Mouse (Mus musculus) MEL (cell line): ENCODE results near the gene Rnf24. TPM values are rescaled to one million over a fixed set of nuclear protein-coding genes. Genes with fewer than 3 reads are reported as not detected.

Experiments
- DNase-seq: peaks from one replicate; pipeline ENCODE4 v3.0.0; 2011; ENCODE audit warnings: low read depth, low spot score
- H3K27ac ChIP-seq: 2 replicates; pipeline ENCODE4 v1.5.1; 2012; ENCODE audit warnings: low read depth, mild to moderate bottlenecking, control low read depth, low read length, moderate library complexity; ENCODE audit not compliant: control insufficient read depth
- H3K27me3 ChIP-seq, 2 experiments: fragments of 150-350 bp in 1 of 2; sonication (generic) in 1 of 2; 2 replicates each; pipeline ENCODE4 v1.6.1; 2012; ENCODE audit warnings: low read length in 2 of 2, mild to moderate bottlenecking in 2 of 2, improper control_type of control experiment in 1 of 2, moderate library complexity in 1 of 2; ENCODE audit not compliant: insufficient read depth in 2 of 2, control insufficient read depth in 1 of 2
- H3K36me3 ChIP-seq, 2 experiments: 2 replicates each; pipeline ENCODE4 v1.6.1; 2012 to 2014; ENCODE audit warnings: low read length in 2 of 2, improper control_type of control experiment in 1 of 2, inconsistent platforms in 1 of 2, mild to moderate bottlenecking in 1 of 2; ENCODE audit not compliant: insufficient read depth in 2 of 2, control insufficient read depth in 1 of 2
- H3K4me1 ChIP-seq, 2 experiments: fragments of 150-350 bp in 1 of 2; sonication (generic) in 1 of 2; 2 replicates each; pipeline ENCODE4 v1.6.1; 2012; ENCODE audit warnings: low read length in 2 of 2, improper control_type of control experiment in 1 of 2, mild to moderate bottlenecking in 1 of 2; ENCODE audit not compliant: insufficient read depth in 2 of 2, control insufficient read depth in 1 of 2
- H3K4me3 ChIP-seq, 2 experiments: fragments of 150-350 bp in 1 of 2; sonication (generic) in 1 of 2; 2 replicates each; pipeline ENCODE4 v1.5.1; 2012; ENCODE audit warnings: low read depth in 2 of 2, low read length in 2 of 2, mild to moderate bottlenecking in 2 of 2, moderate library complexity in 2 of 2, control low read depth in 1 of 2, improper control_type of control experiment in 1 of 2; ENCODE audit not compliant: control insufficient read depth in 1 of 2, insufficient read depth in 1 of 2
- H3K79me2 ChIP-seq: 2 replicates; pipeline ENCODE4 v1.6.1; 2012; ENCODE audit warnings: mild to moderate bottlenecking, low read length, moderate library complexity; ENCODE audit not compliant: control insufficient read depth, poor library complexity, insufficient read depth
- H3K9ac ChIP-seq: 2 replicates; pipeline ENCODE4 v1.6.1; 2012; ENCODE audit warnings: low read depth, mild to moderate bottlenecking, control low read depth, low read length, moderate library complexity; ENCODE audit not compliant: control insufficient read depth, poor library complexity, severe bottlenecking
- H3K9me3 ChIP-seq: fragments of 150-350 bp; sonication (generic); replicated peaks from 2 replicates; pipeline ENCODE4 v1.6.1; 2012; ENCODE audit warnings: mild to moderate bottlenecking, low read length, improper control_type of control experiment, moderate library complexity; ENCODE audit not compliant: insufficient read depth
- BHLHE40 ChIP-seq: IDR thresholded peaks from 2 replicates; pipeline ENCODE4 v1.6.1; 2012; ENCODE audit warnings: low read depth, mild to moderate bottlenecking, inconsistent platforms, low read length, improper control_type of control experiment, borderline replicate concordance
- CTCF ChIP-seq, 3 experiments: IDR thresholded peaks in 2 of 3; conservative IDR thresholded peaks in 1 of 3; 2 replicates each; pipeline ENCODE4 v1.5.1; 2011 to 2012; ENCODE audit warnings: low read length in 3 of 3, low read depth in 2 of 3, mild to moderate bottlenecking in 2 of 3, improper control_type of control experiment in 1 of 3, inconsistent platforms in 1 of 3, mixed read lengths in 1 of 3, moderate library complexity in 1 of 3; ENCODE audit not compliant: control insufficient read depth in 1 of 3, insufficient read depth in 1 of 3, poor library complexity in 1 of 3, severe bottlenecking in 1 of 3
- E2F4 ChIP-seq: IDR thresholded peaks from 2 replicates; pipeline ENCODE4 v1.6.1; 2011; ENCODE audit warnings: low read depth, low read length, improper control_type of control experiment, borderline replicate concordance
- EP300 ChIP-seq, 2 experiments: IDR thresholded peaks; 2 replicates each; pipeline ENCODE4 v1.6.1; 2011; ENCODE audit warnings: improper control_type of control experiment in 2 of 2, low read length in 2 of 2, low read depth in 1 of 2, mild to moderate bottlenecking in 1 of 2
- GABPA ChIP-seq: IDR thresholded peaks from 2 replicates; pipeline ENCODE4 v1.6.1; 2012; ENCODE audit warnings: low read depth, mild to moderate bottlenecking, inconsistent platforms, low read length, improper control_type of control experiment, moderate library complexity
- GATA1 ChIP-seq: IDR thresholded peaks from 2 replicates; pipeline ENCODE4 v1.6.1; 2011; ENCODE audit warnings: low read depth, low read length, improper control_type of control experiment
- HCFC1 ChIP-seq: IDR thresholded peaks from 2 replicates; pipeline ENCODE4 v1.6.1; 2012; ENCODE audit warnings: low read depth, mild to moderate bottlenecking, inconsistent platforms, low read length, improper control_type of control experiment, moderate library complexity
- MAFK ChIP-seq: IDR thresholded peaks from 2 replicates; pipeline ENCODE4 v1.6.1; 2011; ENCODE audit warnings: low read depth, mild to moderate bottlenecking, low read length, improper control_type of control experiment, borderline replicate concordance
- MAZ ChIP-seq: IDR thresholded peaks from 2 replicates; pipeline ENCODE4 v1.6.1; 2012; ENCODE audit warnings: low read depth, mild to moderate bottlenecking, inconsistent platforms, low read length, improper control_type of control experiment
- MEF2A ChIP-seq: IDR thresholded peaks from 2 replicates; pipeline ENCODE4 v1.6.1; 2014; ENCODE audit warnings: low read depth, mild to moderate bottlenecking, inconsistent platforms, low read length, improper control_type of control experiment; ENCODE audit not compliant: poor library complexity, insufficient replicate concordance, severe bottlenecking; ENCODE audit errors: extremely low read depth
- MXI1 ChIP-seq: IDR thresholded peaks from 2 replicates; pipeline ENCODE4 v1.6.1; 2011; ENCODE audit warnings: mild to moderate bottlenecking, low read depth, low read length, improper control_type of control experiment
- MYB ChIP-seq: IDR thresholded peaks from 2 replicates; pipeline ENCODE4 v1.6.1; 2011; ENCODE audit warnings: mild to moderate bottlenecking, low read depth, low read length, improper control_type of control experiment
- POLR2AphosphoS2 ChIP-seq: IDR thresholded peaks from 2 replicates; pipeline ENCODE4 v1.6.1; 2011; ENCODE audit warnings: low read length, improper control_type of control experiment
- SIN3A ChIP-seq: IDR thresholded peaks from 2 replicates; pipeline ENCODE4 v1.6.1; 2012; ENCODE audit warnings: low read length, improper control_type of control experiment, inconsistent platforms
- SMC3 ChIP-seq: IDR thresholded peaks from 2 replicates; pipeline ENCODE4 v1.6.1; 2011; ENCODE audit warnings: low read depth, low read length, improper control_type of control experiment
- TAL1 ChIP-seq: IDR thresholded peaks from 2 replicates; pipeline ENCODE4 v1.6.1; 2012; ENCODE audit warnings: mild to moderate bottlenecking, inconsistent platforms, low read length, moderate library complexity, mixed read lengths
- TBP ChIP-seq: IDR thresholded peaks from 2 replicates; pipeline ENCODE4 v1.8.0; 2011; ENCODE audit warnings: low read depth, low read length, improper control_type of control experiment
- UBTF ChIP-seq: IDR thresholded peaks from 2 replicates; pipeline ENCODE4 v1.6.1; 2012; ENCODE audit warnings: low read depth, mild to moderate bottlenecking, inconsistent platforms, low read length, improper control_type of control experiment, moderate library complexity, borderline replicate concordance; ENCODE audit not compliant: insufficient read depth
- USF1 ChIP-seq: IDR thresholded peaks from 2 replicates; pipeline ENCODE4 v1.6.1; 2014; ENCODE audit warnings: low read depth, mild to moderate bottlenecking, inconsistent platforms, low read length, improper control_type of control experiment, moderate library complexity
- USF2 ChIP-seq, 2 experiments: IDR thresholded peaks; 2 replicates each; pipeline ENCODE4 v1.6.1; 2011 to 2012; ENCODE audit warnings: improper control_type of control experiment in 2 of 2, low read length in 2 of 2, borderline replicate concordance in 1 of 2, inconsistent platforms in 1 of 2, low read depth in 1 of 2, mild to moderate bottlenecking in 1 of 2; ENCODE audit not compliant: insufficient read depth in 1 of 2
- ZKSCAN1 ChIP-seq: IDR thresholded peaks from 2 replicates; pipeline ENCODE4 v1.6.1; 2012; ENCODE audit warnings: low read depth, mild to moderate bottlenecking, inconsistent platforms, low read length, improper control_type of control experiment, moderate library complexity
- ZMIZ1 ChIP-seq: IDR thresholded peaks from 2 replicates; pipeline ENCODE4 v1.6.1; 2012; ENCODE audit warnings: low read depth, mild to moderate bottlenecking, inconsistent platforms, low read length, improper control_type of control experiment, moderate library complexity
- polyA plus RNA-seq, 2 experiments: library from polyadenylated mRNA; stranded (reverse) in 1 of 2; unstranded in 1 of 2; fragments of >175 nt in 1 of 2; fragments of >200 nt in 1 of 2; gene quantifications; 2 replicates each; pipeline versions ENCODE4 v1.2.1 to v1.2.4; 2012; ENCODE audit warnings: low replicate concordance in 2 of 2, low read depth in 1 of 2; ENCODE audit not compliant: insufficient read length in 2 of 2, insufficient read depth in 1 of 2, missing spikeins in 1 of 2
- total RNA-seq: library from RNA; depleted of rRNA; stranded (reverse); fragments of 300-350 nt; gene quantifications from 2 replicates; pipeline ENCODE4 v1.2.3, GENCODE M21; 2012

The Rnf24 gene
- total and polyA plus RNA-seq, 3 experiments: 0.73 to 2.9 TPM; not detected in 1

- no peaks in the 10 kb centered on the region for H3K9me3 ChIP-seq
- H3K4me3 ChIP-seq: no peak overlapping the region
- H3K36me3 ChIP-seq: no peaks in the 10 kb centered on the region
- TF ChIP-seq MAZ (no peak), ZKSCAN1 (no peak), USF2 (IDR thresholded peaks at IDR 0.05; ENCODE audit: borderline replicate concordance in 1 of 2, insufficient read depth in 1 of 2, low read depth in 1 of 2, low read length in 2 of 2) (no peak), POLR2AphosphoS2 (no peak), GABPA (no peak), MYB (no peak), BHLHE40 (no peak), TBP (no peak), HCFC1 (no peak), E2F4 (no peak), MEF2A (no peak), MAFK (no peak), UBTF (no peak), GATA1 (no peak), SIN3A (no peak), USF1 (no peak), TAL1 (no peak), ZMIZ1 (no peak), MXI1 (no peak), CTCF (IDR thresholded peaks at IDR 0.05 in 2 of 3, conservative IDR thresholded peaks at IDR 0.05 in 1 of 3; ENCODE audit: control insufficient read depth in 1 of 3, insufficient read depth in 1 of 3, low read depth in 2 of 3, low read length in 3 of 3, poor library complexity in 1 of 3, severe bottlenecking in 1 of 3) (no peak)
- TF ChIP-seq, all 39 proteins: peak for 0
- Histone ChIP-seq H3K27ac (no peak overlapping the region), H3K79me2 (no peaks in the 10 kb centered on the region), H3K27me3 (peaks cover 3 to 7% of the 10 kb centered on the region in 2 experiments; a peak in 3 of 4 replicates), H3K9ac (no peak overlapping the region), H3K4me1 (no peaks in the 10 kb centered on the region)
- DNase-seq: no peak
These were observed 19.7 kb upstream of the Rnf24 start for GRCm38 (mm10) chr2:131372276-131372877.

DNA sequence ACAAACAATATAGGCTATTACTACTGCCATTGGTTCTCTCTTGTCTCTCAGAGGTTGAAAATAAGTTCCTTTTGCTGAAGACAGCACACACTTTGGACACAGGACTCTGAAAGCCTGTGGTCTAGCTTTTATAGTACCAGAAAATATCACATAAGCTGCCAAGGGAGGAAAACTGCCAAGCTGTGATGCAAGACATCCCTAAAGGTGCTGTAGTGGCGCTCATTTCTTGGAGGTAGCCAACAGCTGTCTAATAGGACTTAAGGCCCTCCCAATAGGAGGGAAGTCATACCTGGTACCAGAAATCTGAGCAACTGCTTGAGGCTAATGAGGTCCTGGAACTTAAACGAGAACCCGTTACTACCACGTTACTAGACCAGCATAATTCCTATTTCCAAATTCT is 19.1 kb upstream of the Rnf24 start:
- Histone ChIP-seq H3K27me3 (peaks cover 3 to 7% of the 10 kb centered on the region in 2 experiments; a peak in 3 of 4 replicates), H3K4me1 (no peaks in the 10 kb centered on the region), H3K27ac (no peak overlapping the region), H3K79me2 (no peaks in the 10 kb centered on the region), H3K9ac (no peak overlapping the region), H3K9me3 (no peaks in the 10 kb centered on the region), H3K4me3 (no peak overlapping the region), H3K36me3 (no peaks in the 10 kb centered on the region)
- DNase-seq: no peak
- TF ChIP-seq GABPA (no peak), SMC3 (no peak), EP300 (IDR thresholded peaks at IDR 0.05; ENCODE audit: low read depth in 1 of 2, low read length in 2 of 2) (no peak), USF2 (IDR thresholded peaks at IDR 0.05; ENCODE audit: borderline replicate concordance in 1 of 2, insufficient read depth in 1 of 2, low read depth in 1 of 2, low read length in 2 of 2) (no peak)
